Mouse (Mus musculus) forebrain, embryonic 13.5 days (tissue): ENCODE results near the gene Pcna. TPM values are rescaled to one million over a fixed set of nuclear protein-coding genes. Genes with fewer than 3 reads are reported as not detected.
A peak's percentile ranks its signal among the peaks of the same experiment; 100 is the strongest.

Source experiments
- ATAC-seq: fragments of 200-750 bp; cut with Nextera tagmentation; 2 replicates; pipeline ENCODE4 v1.8.0; 2017
- H3K27ac ChIP-seq: fragments of 300-500 bp; sonication (generic); 2 replicates; pipeline ENCODE4 v1.5.1; 2015; ENCODE audit warnings: inconsistent platforms, mild to moderate bottlenecking, moderate library complexity
- H3K27me3 ChIP-seq: fragments of 300-500 bp; sonication (generic); 2 replicates; pipeline ENCODE4 v1.6.1; 2015; ENCODE audit warnings: mild to moderate bottlenecking, inconsistent platforms
- H3K36me3 ChIP-seq: fragments of 300-500 bp; sonication (generic); 2 replicates; pipeline ENCODE4 v1.6.1; 2015; ENCODE audit warnings: mild to moderate bottlenecking, inconsistent platforms; ENCODE audit not compliant: poor library complexity, severe bottlenecking
- H3K4me1 ChIP-seq: fragments of 300-500 bp; sonication (generic); 2 replicates; pipeline ENCODE4 v1.6.1; 2015; ENCODE audit warnings: inconsistent platforms
- H3K4me2 ChIP-seq: fragments of 300-500 bp; sonication (generic); 2 replicates; pipeline ENCODE4 v1.6.1; 2015; ENCODE audit warnings: inconsistent platforms, mild to moderate bottlenecking, moderate library complexity
- H3K4me3 ChIP-seq: fragments of 300-500 bp; sonication (generic); 2 replicates; pipeline ENCODE4 v1.5.1; 2015; ENCODE audit warnings: mild to moderate bottlenecking, inconsistent platforms
- H3K9ac ChIP-seq: fragments of 300-500 bp; sonication (generic); 2 replicates; pipeline ENCODE4 v1.6.1; 2015; ENCODE audit warnings: mild to moderate bottlenecking, inconsistent platforms
- H3K9me3 ChIP-seq: fragments of 300-500 bp; sonication (generic); replicated peaks from 2 replicates; pipeline ENCODE4 v1.6.1; 2016; ENCODE audit warnings: inconsistent platforms
- WGBS: fragments of 180-500 bp; shearing (Covaris S2); methylation state at CpG from one replicate; pipeline ENCODE4 v1.1.7; 2015; 5-methylcytosine and 5-hydroxymethylcytosine counted together
- polyA plus RNA-seq: library from polyadenylated mRNA; unstranded; fragments of >200 nt; fragmentation: Nextera tagmentation; extraction: Ambion mirVana; gene quantifications from 2 replicates; pipeline ENCODE4 v1.2.1, GENCODE M21; 2015

Pcna gene
- polyA plus RNA-seq, 1 experiment from 2014 or later, result 322 TPM

GRCm38 (mm10) chr2:132283236-132284070, 30.3 kb upstream of the Pcna start:
- H3K27ac ChIP-seq, result peak overlapping the region; percentile 74
- no peak overlapping the region for H3K4me3 ChIP-seq
- H3K9me3 ChIP-seq, result 0 out of 2 replicates have a peak, but pooled peaks cover 8% of the 10 kb centered on the region
- H3K4me1 ChIP-seq, result peaks cover 34% of the 10 kb centered on the region
- H3K9ac ChIP-seq, result peak overlapping the region; percentile 35; the same call in 1 of the 2 replicates
- WGBS, result 24% methylated on average over 15 of the region's 15 CpGs
- no peaks in the 10 kb centered on the region for H3K27me3 ChIP-seq
- peak overlapping the region; percentile 27 for H3K4me2 ChIP-seq
- peaks cover 8% of the 10 kb centered on the region; the same call in 1 of the 2 replicates for H3K36me3 ChIP-seq
- peak; percentile 49 for ATAC-seq

- peak overlapping the region; percentile 35 for H3K9ac ChIP-seq
- ATAC-seq, result peak; percentile 70
Measured at GRCm38 (mm10) chr2:132282453-132283174, 29.5 kb upstream of the Pcna start.

GRCm38 (mm10) chr2:132281560-132282452, 28.7 kb upstream of the Pcna start:
- Histone ChIP-seq H3K27ac (no peak overlapping the region), H3K27me3 (no peaks in the 10 kb centered on the region), H3K9me3 (0 out of 2 replicates have a peak, but pooled peaks cover 7% of the 10 kb centered on the region), H3K4me2 (peak overlapping the region; percentile 27), H3K9ac (no peak overlapping the region), H3K4me1 (peaks cover 34% of the 10 kb centered on the region), H3K4me3 (no peak overlapping the region), H3K36me3 (peaks cover 10% of the 10 kb centered on the region; the same call in 1 of the 2 replicates)
- no peak for ATAC-seq
- WGBS, result 53% methylated on average over 10 of the region's 10 CpGs

More at GRCm38 (mm10) chr2:132282453-132283174, 29.5 kb upstream of the Pcna start:
- Histone ChIP-seq H3K9me3 (0 out of 2 replicates have a peak, but pooled peaks cover 8% of the 10 kb centered on the region), H3K36me3 (peaks cover 10% of the 10 kb centered on the region; the same call in 1 of the 2 replicates), H3K27ac (peak overlapping the region; percentile 74), H3K27me3 (no peaks in the 10 kb centered on the region), H3K4me1 (peaks cover 34% of the 10 kb centered on the region), H3K4me3 (no peak overlapping the region), H3K4me2 (peak overlapping the region; percentile 27)
- 7% methylated on average over 12 of the region's 12 CpGs for WGBS

GRCm38 (mm10) chr2:132280518-132281120, 27.5 kb upstream of the Pcna start:
- H3K27me3 ChIP-seq, result no peaks in the 10 kb centered on the region
- H3K9me3 ChIP-seq, result no peaks in the 10 kb centered on the region
- no peak overlapping the region for H3K27ac ChIP-seq
- peaks cover 10% of the 10 kb centered on the region; the same call in 1 of the 2 replicates for H3K36me3 ChIP-seq
- no peak overlapping the region for H3K4me2 ChIP-seq
- WGBS, result 87% methylated on average over 10 of the region's 10 CpGs
- no peak overlapping the region for H3K4me3 ChIP-seq
- no peak for ATAC-seq
- peaks cover 34% of the 10 kb centered on the region for H3K4me1 ChIP-seq
- H3K9ac ChIP-seq, result no peak overlapping the region

GRCm38 (mm10) chr2:132279978-132280377, 26.9 kb upstream of the Pcna start:
- Histone ChIP-seq H3K4me1 (peaks cover 34% of the 10 kb centered on the region), H3K9me3 (no peaks in the 10 kb centered on the region), H3K4me3 (no peak overlapping the region), H3K9ac (no peak overlapping the region), H3K27me3 (no peaks in the 10 kb centered on the region), H3K36me3 (peaks cover 10% of the 10 kb centered on the region; the same call in 1 of the 2 replicates), H3K27ac (no peak overlapping the region), H3K4me2 (no peak overlapping the region)
- ATAC-seq, result no peak
- 78% methylated on average over 4 of the region's 4 CpGs for WGBS

GRCm38 (mm10) chr2:132279336-132279882, 26.3 kb upstream of the Pcna start:
- Histone ChIP-seq H3K4me1 (peaks cover 32% of the 10 kb centered on the region), H3K4me2 (no peak overlapping the region), H3K4me3 (no peak overlapping the region), H3K36me3 (peaks cover 10% of the 10 kb centered on the region; the same call in 1 of the 2 replicates), H3K27ac (no peak overlapping the region), H3K27me3 (no peaks in the 10 kb centered on the region), H3K9me3 (no peaks in the 10 kb centered on the region), H3K9ac (no peak overlapping the region)
- ATAC-seq, result no peak
- WGBS, result 47% methylated on average over 3 of the region's 3 CpGs

- no peaks in the 10 kb centered on the region for H3K27me3 ChIP-seq
- H3K36me3 ChIP-seq, result peaks cover 14% of the 10 kb centered on the region; the same call in 1 of the 2 replicates
- no peaks in the 10 kb centered on the region for H3K9me3 ChIP-seq
- no peak for ATAC-seq
- H3K4me3 ChIP-seq, result no peak overlapping the region
- WGBS, result 80% methylated on average over 8 of the region's 8 CpGs
- no peak overlapping the region for H3K27ac ChIP-seq
- no peak overlapping the region for H3K9ac ChIP-seq
- H3K4me2 ChIP-seq, result no peak overlapping the region
- peaks cover 22% of the 10 kb centered on the region for H3K4me1 ChIP-seq
Measured at GRCm38 (mm10) chr2:132278273-132278853, 25.2 kb upstream of the Pcna start.

- no peak for ATAC-seq
- no peak overlapping the region for H3K27ac ChIP-seq
Measured at GRCm38 (mm10) chr2:132276249-132276648, 23.1 kb upstream of the Pcna start.

GRCm38 (mm10) chr2:132275527-132275926, 22.4 kb upstream of the Pcna start:
- no peaks in the 10 kb centered on the region for H3K27me3 ChIP-seq
- no peak for ATAC-seq
- no peaks in the 10 kb centered on the region for H3K9me3 ChIP-seq
- no peak overlapping the region for H3K9ac ChIP-seq
- H3K27ac ChIP-seq, result no peak overlapping the region
- no peak overlapping the region for H3K4me3 ChIP-seq
- 77% methylated on average over 4 of the region's 4 CpGs for WGBS
- peaks cover 5% of the 10 kb centered on the region; the same call in 1 of the 2 replicates for H3K4me1 ChIP-seq
- peaks cover 9% of the 10 kb centered on the region; the same call in 1 of the 2 replicates for H3K36me3 ChIP-seq
- H3K4me2 ChIP-seq, result no peak overlapping the region

More at GRCm38 (mm10) chr2:132276249-132276648, 23.1 kb upstream of the Pcna start:
- Histone ChIP-seq H3K4me1 (peaks cover 6% of the 10 kb centered on the region), H3K4me3 (no peak overlapping the region), H3K9ac (no peak overlapping the region), H3K4me2 (no peak overlapping the region), H3K9me3 (no peaks in the 10 kb centered on the region), H3K36me3 (peaks cover 14% of the 10 kb centered on the region; the same call in 1 of the 2 replicates), H3K27me3 (no peaks in the 10 kb centered on the region)
- WGBS, result 89% methylated on average over 4 of the region's 4 CpGs

- no peak overlapping the region for H3K9ac ChIP-seq
- WGBS, result 78% methylated on average over 6 of the region's 6 CpGs
- H3K36me3 ChIP-seq, result peaks cover 4% of the 10 kb centered on the region; the same call in 1 of the 2 replicates
- no peak overlapping the region for H3K27ac ChIP-seq
- H3K4me1 ChIP-seq, result peaks cover 5% of the 10 kb centered on the region; the same call in 1 of the 2 replicates
- no peak for ATAC-seq
- H3K4me3 ChIP-seq, result no peak overlapping the region
- H3K27me3 ChIP-seq, result no peaks in the 10 kb centered on the region
- no peaks in the 10 kb centered on the region for H3K9me3 ChIP-seq
- H3K4me2 ChIP-seq, result no peak overlapping the region
Measured at GRCm38 (mm10) chr2:132272694-132273389, 19.7 kb upstream of the Pcna start.
